Mouse (Mus musculus) ES-E14 (cell line): ENCODE results near the gene Dlgap1.

Source experiments
- CHD2 ChIP-seq: IDR thresholded peaks from 2 replicates; pipeline ENCODE4 v1.6.1; 2014; ENCODE audit warnings: mild to moderate bottlenecking, low read depth, low read length, inconsistent platforms
- HCFC1 ChIP-seq: IDR thresholded peaks from 2 replicates; pipeline ENCODE4 v1.6.1; 2012; ENCODE audit warnings: low read length, inconsistent platforms, borderline replicate concordance; ENCODE audit not compliant: insufficient read depth
- MAFK ChIP-seq: IDR thresholded peaks from 2 replicates; pipeline ENCODE4 v1.6.1; 2014; ENCODE audit warnings: mild to moderate bottlenecking, low read depth, low read length, inconsistent platforms; ENCODE audit not compliant: insufficient read depth
- ZC3H11A ChIP-seq: IDR thresholded peaks from 2 replicates; pipeline ENCODE4 v1.6.1; 2012; ENCODE audit warnings: low read depth, mild to moderate bottlenecking, inconsistent platforms, low read length, borderline replicate concordance
- ZNF384 ChIP-seq: IDR thresholded peaks from 2 replicates; pipeline ENCODE4 v1.6.1; 2012; ENCODE audit warnings: low read depth, low read length, inconsistent platforms

- TF ChIP-seq ZNF384 (no peak), CHD2 (no peak), MAFK (no peak), HCFC1 (no peak), ZC3H11A (no peak)
Observed at GRCm38 (mm10) chr17:70690174-70690573, 721.3 kb downstream of the Dlgap1 start.
